Mouse (Mus musculus) stomach, postnatal 0 days (tissue): ENCODE measurements around the gene Spag6.

ENCODE experiments used
- CTCF ChIP-seq: IDR thresholded peaks from 2 replicates; pipeline ENCODE4 v1.5.1; 2016; ENCODE audit warnings: antibody characterized with exemption, low read depth, mild to moderate bottlenecking, moderate library complexity
- EP300 ChIP-seq: optimal IDR thresholded peaks from 2 replicates; pipeline ENCODE3; 2016; ENCODE audit warnings: antibody characterized with exemption

DNA sequence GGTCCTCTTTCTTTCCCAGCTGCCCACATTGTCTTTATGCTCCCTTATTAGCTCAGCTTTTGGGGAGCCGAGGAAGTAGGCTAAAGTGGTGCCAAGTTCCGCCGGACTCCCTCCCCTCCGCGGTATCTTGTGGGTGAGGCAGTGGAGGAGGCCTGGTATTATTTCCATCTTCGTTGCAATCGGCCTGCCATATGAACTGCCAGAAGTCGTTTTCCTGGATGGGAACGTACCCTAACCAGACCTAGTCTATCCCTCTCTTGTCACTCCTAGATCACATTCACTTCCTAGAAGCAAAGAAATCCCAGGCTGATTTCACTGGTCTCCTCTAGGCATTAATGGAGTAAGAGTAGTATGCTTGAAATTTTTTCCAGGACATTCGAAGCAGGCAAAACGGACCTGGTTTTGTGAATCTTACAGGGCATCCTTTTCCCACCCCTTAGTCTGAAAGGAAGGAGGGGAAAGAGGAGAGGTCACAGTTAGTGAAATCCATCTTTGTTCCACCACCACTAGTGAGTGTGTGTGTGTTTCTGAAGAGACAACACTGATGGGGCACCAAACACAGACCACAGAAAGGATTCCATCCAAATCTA is 5.7 kb downstream of the Spag6 start:
- TF ChIP-seq CTCF (no peak), EP300 (no peak)
